Mouse (Mus musculus) Patski (cell line): ENCODE measurements around the gene Cpxcr1. TPM values are rescaled to one million over a fixed set of nuclear protein-coding genes. Genes with fewer than 3 reads are reported as not detected.

ENCODE experiments used
- ATAC-seq: fragments of 100-300 bp; one replicate; pipeline ENCODE4 v1.8.0; 2021
- CTCF ChIA-PET: fragments of 350-600 bp; sonication (Branson Sonifier 250); formaldehyde crosslinking; loops from one replicate; lab custom pipeline; 2022; ENCODE audit warnings: inconsistent platforms; lab: Charles Lee
- POLR2A ChIA-PET: fragments of 350-600 bp; sonication (Branson Sonifier 250); formaldehyde crosslinking; loops from one replicate; lab custom pipeline; 2022; ENCODE audit warnings: antibody characterized with exemption, inconsistent platforms; lab: Charles Lee
- DNase-seq: peaks from one replicate; pipeline ENCODE4 v3.0.0-alpha.2; 2011; ENCODE audit warnings: low read depth, low spot score
- H3K27me3 ChIP-seq: fragments of 371-371 bp; one replicate; pipeline ENCODE4 v1.5.1; 2021
- CTCF ChIP-seq: fragments of 100-300 bp; IDR thresholded peaks from one replicate; pipeline ENCODE4 v1.5.1; 2021
- in situ Hi-C: fragments of 300-500 bp; cut with MboI; formaldehyde crosslinking; loops from 3 replicates; pipeline ENCODE4 v1.11.1; 2018; ENCODE audit warnings: low pct_unique_long_range_greater_than_20kb, mixed read lengths
- polyA plus RNA-seq: library from polyadenylated mRNA; unstranded; gene quantifications from one replicate; pipeline ENCODE4 v1.2.3, GENCODE M21; 2021

The Cpxcr1 gene
- not detected for polyA plus RNA-seq

DNA sequence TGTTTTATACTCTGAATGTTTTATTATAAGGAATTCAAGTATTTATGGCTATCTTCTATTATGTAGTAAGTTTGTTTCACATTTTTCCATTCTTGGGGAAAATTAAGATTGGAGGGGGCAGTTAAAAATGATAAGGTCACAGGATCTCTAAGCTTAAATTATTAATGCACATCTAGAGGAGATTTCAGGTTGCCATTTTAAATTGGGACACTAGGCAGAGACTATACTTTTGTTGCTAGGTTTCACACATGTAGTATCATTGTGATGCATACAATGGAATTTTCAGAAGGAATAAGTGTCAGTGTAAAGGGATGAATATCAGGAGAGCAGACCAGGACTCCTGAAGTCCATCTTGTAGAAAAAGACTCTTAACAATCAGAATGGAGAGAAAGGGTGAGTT, at the start of gene Cpxcr1:
Cpxcr1 (plus strand) TSS at position 301 of the 400 bp plus-strand sequence.
- POLR2A ChIA-PET: no interaction called here
- in situ Hi-C loops: no loop called here
- H3K27me3 ChIP-seq: no peaks in the 10 kb centered on the region
- CTCF ChIA-PET: no interaction called here
- ATAC-seq (no peak), DNase-seq (no peak)
- TF ChIP-seq CTCF: no peak

Other genes starting within 250 kb of the Cpxcr1 start
- gene H2afb2, start 232.2 kb downstream of the Cpxcr1 start, polyA plus RNA-seq: not detected